In genomic region chr6:91371912-91372585, GRCm38 (mm10) we compare ENCODE assay signal across 11 mouse cellular contexts. TPM values are rescaled to one million over a fixed set of nuclear protein-coding genes. Genes with fewer than 3 reads are reported as not detected.
DNase-seq lines count a peak whose midpoint lies in the region; ATAC-seq and TF ChIP-seq lines count a peak whose summit lies in the region.
"Had no signal": no experiment of that assay in that cellular context is flagged by ENCODE, and none has a peak within 500 bp of the region (broad histone marks: within the 10 kb centered on the region; RNA-seq: fewer than 3 reads in every experiment).

No protein-coding gene starts in this region.

- no peak overlapping the region for H3K4me3 ChIP-seq in stomach, embryonic 16.5 days (replicated peaks; ENCODE audit: low read length)
- no peak overlapping the region for H3K4me3 ChIP-seq in stomach, postnatal 0 days (ENCODE audit: low read depth, low read length)
- no peak overlapping the region for H3K4me3 ChIP-seq in forebrain, embryonic 15.5 days

- H3K36me3 ChIP-seq in stomach, embryonic 16.5 days (ENCODE audit: control insufficient read depth, insufficient read depth, low read length): no peaks in the 10 kb centered on the region
- H3K36me3 ChIP-seq in stomach, postnatal 0 days (ENCODE audit: control insufficient read depth, insufficient read depth, low read length): no peaks in the 10 kb centered on the region
- no peaks in the 10 kb centered on the region for H3K36me3 ChIP-seq in forebrain, embryonic 15.5 days

- H3K9me3 ChIP-seq in stomach, embryonic 16.5 days (replicated peaks; ENCODE audit: control insufficient read depth, low read length): no peaks in the 10 kb centered on the region
- H3K9me3 ChIP-seq in stomach, postnatal 0 days (ENCODE audit: control insufficient read depth, low read length): no peaks in the 10 kb centered on the region
- no peaks in the 10 kb centered on the region for H3K9me3 ChIP-seq in forebrain, embryonic 15.5 days

- no peaks in the 10 kb centered on the region for H3K4me1 ChIP-seq in stomach, embryonic 16.5 days (ENCODE audit: control insufficient read depth, insufficient read depth, low read length)
- H3K4me1 ChIP-seq in stomach, postnatal 0 days (replicated peaks; ENCODE audit: control insufficient read depth, insufficient read depth): no peaks in the 10 kb centered on the region
- H3K4me1 ChIP-seq in forebrain, embryonic 15.5 days: no peaks in the 10 kb centered on the region

- H3K9ac ChIP-seq in stomach, embryonic 16.5 days (ENCODE audit: low read length): no peak overlapping the region
- H3K9ac ChIP-seq in stomach, postnatal 0 days (ENCODE audit: low read length): no peak overlapping the region
- no peak overlapping the region for H3K9ac ChIP-seq in forebrain, embryonic 15.5 days (replicated peaks)

- ATAC-seq in stomach, embryonic 16.5 days (ENCODE audit: insufficient read depth, low FRiP score): peak; percentile 37; the same call in 1 of the 2 replicates
- ATAC-seq in stomach, postnatal 0 days (ENCODE audit: low FRiP score, low TSS enrichment): no peak; the same call in 1 of the 2 replicates
- ATAC-seq in forebrain, embryonic 15.5 days (replicated peaks): no peak

- DNase-seq in kidney, postnatal 4 days: peak; percentile 11 to 12
- no peak for DNase-seq in kidney, adult 18-20 months
- no peak for DNase-seq in stomach, postnatal 0 days (ENCODE audit: low spot score)
- DNase-seq in MN1 (ENCODE audit: low spot score): no peak
- DNase-seq in ovary, adult 18-20 months (ENCODE audit: low spot score): no peak
- DNase-seq: kidney, adult 8-10 months; thymus, postnatal 25 days had no signal

- no peak for TF ChIP-seq CTCF in stomach, postnatal 0 days (IDR thresholded peaks at IDR 0.05; ENCODE audit: low read depth)

- H3K27me3 ChIP-seq in stomach, embryonic 16.5 days (ENCODE audit: control insufficient read depth, insufficient read depth, low read length): no peaks in the 10 kb centered on the region
- no peaks in the 10 kb centered on the region for H3K27me3 ChIP-seq in stomach, postnatal 0 days (ENCODE audit: control insufficient read depth, insufficient read depth, low read length)
- no peaks in the 10 kb centered on the region for H3K27me3 ChIP-seq in forebrain, embryonic 15.5 days
- H3K27me3 ChIP-seq: Patski had no signal

- no peak for TF ChIP-seq EP300 in stomach, postnatal 0 days (optimal IDR thresholded peaks at IDR 0.05)

- no peak overlapping the region for H3K4me2 ChIP-seq in stomach, embryonic 16.5 days (ENCODE audit: low read depth, low read length)
- no peak overlapping the region for H3K4me2 ChIP-seq in stomach, postnatal 0 days (replicated peaks; ENCODE audit: low read depth)
- no peak overlapping the region for H3K4me2 ChIP-seq in forebrain, embryonic 15.5 days (replicated peaks)

- H3K27ac ChIP-seq in stomach, embryonic 16.5 days (ENCODE audit: low read length): no peak overlapping the region
- no peak overlapping the region for H3K27ac ChIP-seq in stomach, postnatal 0 days (replicated peaks)
- H3K27ac ChIP-seq in forebrain, embryonic 15.5 days (replicated peaks): peak overlapping the region; percentile 13; the same call in 1 of the 2 replicates

RNA-seq across cellular contexts. Expression of gene Wnt7a, which starts 39.1 kb away (rescaled TPM):
- polyA plus RNA-seq in stomach, embryonic 16.5 days (2015; fragmentation: Nextera tagmentation; extraction: Ambion mirVana): 0.04 and 0.36 TPM in 2 replicates
- polyA plus RNA-seq in stomach, postnatal 0 days (2015; fragmentation: Nextera tagmentation; extraction: Ambion mirVana): not detected in 2 replicates
- 22.3 and 24.4 TPM in 2 replicates for polyA plus RNA-seq in forebrain, embryonic 15.5 days (2015; fragmentation: Nextera tagmentation; extraction: Ambion mirVana)
- polyA plus RNA-seq: small intestine, adult 2 months had no signal

Comparison
In these comparisons a context has a peak if more than half of its experiments do, and no peak if none do; other contexts are left out.
1. DNase-seq: peak in kidney, postnatal 4 days (2 of 2); none in kidney, adult 18-20 months (single experiment), stomach, postnatal 0 days (single experiment), MN1 (single experiment) and ovary, adult 18-20 months (single experiment).
2. RNA of gene Wnt7a, which starts 39.1 kb away (polyA plus RNA-seq): 22.3 to 24.4 TPM in forebrain, embryonic 15.5 days; 0.04 to 0.36 TPM in stomach, embryonic 16.5 days and not detected in stomach, postnatal 0 days; every median in the first group is over 10 times any median in the second.